Mouse (Mus musculus) stomach, postnatal 0 days (tissue): ENCODE data around the gene Avp.

Source experiments
- CTCF ChIP-seq: IDR thresholded peaks from 2 replicates; pipeline ENCODE4 v1.5.1; 2016; ENCODE audit warnings: antibody characterized with exemption, low read depth, mild to moderate bottlenecking, moderate library complexity
- EP300 ChIP-seq: optimal IDR thresholded peaks from 2 replicates; pipeline ENCODE3; 2016; ENCODE audit warnings: antibody characterized with exemption

DNA sequence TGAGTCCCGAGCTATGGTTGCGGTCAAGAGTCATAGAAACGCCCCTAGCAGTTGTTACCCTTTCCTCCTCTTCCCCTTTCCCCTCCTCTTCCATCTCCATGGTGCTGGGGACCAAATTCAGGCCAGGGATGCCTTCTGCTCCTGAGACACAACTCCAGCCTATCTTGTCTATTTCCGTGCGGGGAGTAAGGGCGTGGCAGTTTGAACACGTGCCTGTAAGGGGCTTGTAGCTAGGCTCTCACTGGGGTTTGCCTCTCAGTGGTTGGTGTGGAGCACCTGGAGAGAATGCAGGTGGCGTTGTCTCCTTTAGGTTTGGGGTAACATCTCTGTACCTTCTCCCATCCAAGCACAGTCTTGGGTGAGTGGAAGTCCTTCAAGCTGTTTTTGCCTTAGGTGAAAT is 2.6 kb downstream of the Avp start:
- TF ChIP-seq EP300 (no peak), CTCF (no peak)
